Mouse (Mus musculus): Measurements from ENCODE around the gene Crabp1. TPM values are rescaled to one million over a fixed set of nuclear protein-coding genes. Genes with fewer than 3 reads are reported as not detected.

The Crabp1 gene
- 6.6 and 8.8 TPM in 2 replicates for polyA plus RNA-seq (2015; fragmentation: Nextera tagmentation; extraction: Ambion mirVana)

DNA sequence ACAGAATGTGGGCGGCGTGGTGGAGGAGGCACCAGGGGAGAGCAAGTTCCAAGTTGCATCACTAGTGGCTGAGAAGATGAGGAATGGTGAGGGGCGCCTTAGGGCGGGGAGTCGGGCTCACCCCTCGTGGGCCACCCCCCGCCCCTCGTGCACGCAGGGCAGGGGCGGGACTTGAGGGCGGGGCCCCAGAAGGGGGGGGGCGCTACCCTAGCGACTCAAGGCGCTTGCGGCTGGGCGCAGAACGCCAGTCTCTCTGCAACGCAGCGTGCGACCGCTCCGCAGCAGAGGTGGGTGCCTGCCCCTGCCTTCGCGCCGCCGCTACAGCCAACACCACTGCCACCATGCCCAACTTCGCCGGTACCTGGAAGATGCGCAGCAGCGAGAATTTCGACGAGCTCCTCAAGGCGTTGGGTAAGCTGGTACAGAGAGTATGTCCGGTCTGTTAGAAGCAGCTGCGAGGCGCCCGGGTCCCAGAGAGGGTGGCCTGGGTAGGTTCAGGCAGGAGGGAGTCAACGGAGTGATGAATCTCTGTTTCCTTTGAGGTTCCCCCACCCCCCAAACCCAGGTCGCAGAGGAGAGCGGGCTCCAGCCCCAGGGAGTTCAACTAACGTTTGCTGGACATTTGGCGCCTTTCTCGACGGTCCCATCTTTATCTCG is at the start of gene Crabp1:
Gene Crabp1 (plus strand): TSS at position 188 of the 657 bp plus-strand sequence.

DNA sequence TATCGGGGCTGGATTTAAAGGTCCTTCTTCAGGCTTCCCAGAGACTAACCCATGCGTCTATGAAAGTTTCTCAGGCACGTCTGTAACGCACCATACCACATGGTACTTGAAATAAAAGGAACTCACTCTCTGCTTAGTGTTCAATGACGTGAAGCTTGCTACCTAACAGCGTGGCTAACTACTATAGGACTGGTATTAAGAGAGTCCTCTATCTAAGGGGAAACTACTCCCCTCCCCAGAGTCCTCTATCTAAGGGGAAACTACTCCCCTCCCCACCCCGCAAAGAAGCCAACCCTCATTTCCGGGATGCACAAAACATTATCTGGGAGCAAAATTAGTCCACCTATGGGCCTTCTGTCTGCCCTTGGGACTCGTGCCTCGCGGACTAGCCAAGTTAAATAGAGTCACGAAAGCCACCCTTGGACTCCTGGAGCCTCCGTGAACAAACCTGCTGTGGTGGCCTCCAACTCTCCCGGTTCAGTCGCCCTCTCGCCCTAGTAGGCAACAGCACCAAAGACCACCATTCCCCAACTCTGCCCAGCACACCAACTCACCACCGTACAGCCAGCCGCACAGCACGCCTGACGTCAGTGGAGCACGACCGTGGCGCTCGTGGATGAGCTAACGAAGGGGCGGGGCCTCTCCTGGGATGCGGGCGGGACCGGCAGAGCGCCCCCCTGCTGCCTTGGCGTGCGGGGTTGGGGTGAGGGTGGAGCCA is 30.5 kb upstream of the Crabp1 start, which contains the start of gene Wdr61:
Gene Wdr61 (minus strand): TSS at position 599 of the 718 bp plus-strand sequence.

Other genes starting within 250 kb of the Crabp1 start
- not detected in 2 replicates for gene Sh2d7, start 225.8 kb upstream of the Crabp1 start, polyA plus RNA-seq (2015; fragmentation: Nextera tagmentation; extraction: Ambion mirVana)
- 10.5 and 18.6 TPM in 2 replicates for gene Cib2, start 204.5 kb upstream of the Crabp1 start, polyA plus RNA-seq (2015; fragmentation: Nextera tagmentation; extraction: Ambion mirVana)
- 59.0 and 113 TPM in 2 replicates for gene Idh3a, start 178.4 kb upstream of the Crabp1 start, polyA plus RNA-seq (2015; fragmentation: Nextera tagmentation; extraction: Ambion mirVana)
- gene Acsbg1, start 102.9 kb upstream of the Crabp1 start, polyA plus RNA-seq (2015; fragmentation: Nextera tagmentation; extraction: Ambion mirVana), result 116 and 335 TPM in 2 replicates
- gene Dnaja4, start 65.9 kb upstream of the Crabp1 start, polyA plus RNA-seq (2015; fragmentation: Nextera tagmentation; extraction: Ambion mirVana), result 7.2 and 13.1 TPM in 2 replicates
- 163 and 166 TPM in 2 replicates for gene Wdr61, start 30.2 kb upstream of the Crabp1 start, polyA plus RNA-seq (2015; fragmentation: Nextera tagmentation; extraction: Ambion mirVana)
- gene Ireb2, start 99.0 kb downstream of the Crabp1 start, polyA plus RNA-seq (2015; fragmentation: Nextera tagmentation; extraction: Ambion mirVana), result 16.0 and 18.0 TPM in 2 replicates
- gene Hykk, start 152.5 kb downstream of the Crabp1 start, polyA plus RNA-seq (2015; fragmentation: Nextera tagmentation; extraction: Ambion mirVana), result 2.0 and 2.2 TPM in 2 replicates
- gene Psma4, start 186.0 kb downstream of the Crabp1 start, polyA plus RNA-seq (2015; fragmentation: Nextera tagmentation; extraction: Ambion mirVana), result 334 and 356 TPM in 2 replicates
- 0.79 and 1.4 TPM in 2 replicates for gene AY074887, start 186.2 kb downstream of the Crabp1 start, polyA plus RNA-seq (2015; fragmentation: Nextera tagmentation; extraction: Ambion mirVana)
- gene Chrna5, start 216.1 kb downstream of the Crabp1 start, polyA plus RNA-seq (2015; fragmentation: Nextera tagmentation; extraction: Ambion mirVana), result 2.6 and 9.2 TPM in 2 replicates

Data from adrenal gland, postnatal 0 days (tissue).